Mouse (Mus musculus): Measurements from ENCODE around the gene Fosl1. TPM values are rescaled to one million over a fixed set of nuclear protein-coding genes. Genes with fewer than 3 reads are reported as not detected.
"Not testable (repeated sequence)": the region's sequence is repeated elsewhere in the genome, so short reads cannot be mapped to it uniquely, and the experiment has no call there.

Gene Fosl1
- not detected in 2 replicates for polyA plus RNA-seq (2014; fragmentation: Nextera tagmentation; extraction: Ambion mirVana)

DNA sequence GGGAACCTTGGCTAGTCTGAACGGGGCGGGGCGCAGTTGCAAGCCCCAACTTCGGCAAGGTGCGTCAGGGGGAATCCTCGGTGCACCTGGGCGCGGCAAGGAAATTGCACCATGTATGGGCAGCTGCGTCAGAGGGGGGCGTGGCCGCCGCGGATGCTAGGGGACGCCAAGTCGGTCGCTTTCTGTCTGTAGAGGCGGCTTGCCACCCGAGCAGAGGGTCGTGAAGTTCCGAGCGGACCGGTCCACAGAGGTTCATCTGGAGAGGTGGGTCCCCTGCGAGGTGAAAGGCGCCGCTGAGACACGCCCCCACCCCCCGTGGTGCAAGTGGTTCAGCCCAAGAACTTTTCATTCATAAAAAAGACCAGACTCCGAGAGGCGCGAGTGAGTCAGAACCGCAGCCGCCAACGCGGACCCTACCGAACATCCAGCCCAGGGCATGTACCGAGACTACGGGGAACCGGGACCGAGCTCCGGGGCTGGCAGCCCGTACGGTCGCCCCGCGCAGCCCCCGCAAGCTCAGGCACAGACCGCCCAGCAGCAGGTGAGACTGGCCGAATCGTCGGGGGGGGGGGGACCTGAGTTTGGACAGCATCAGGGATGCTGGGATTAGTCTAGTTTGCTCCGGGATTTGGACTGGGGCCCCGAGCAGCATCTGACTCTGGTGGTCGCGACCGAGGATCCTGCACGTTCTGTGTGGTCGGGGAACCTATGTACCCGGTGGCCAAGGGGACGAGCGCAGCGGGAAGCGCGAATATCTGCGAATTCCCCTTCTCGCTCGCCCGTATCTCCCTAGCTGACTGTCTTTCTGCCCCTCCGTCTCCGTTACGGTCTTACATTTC is at the start of gene Fosl1:
Fosl1 (plus strand) TSS at position 33 of the 839 bp plus-strand sequence.
- ATAC-seq (ENCODE audit: low read depth), result peak; percentile 70

DNA sequence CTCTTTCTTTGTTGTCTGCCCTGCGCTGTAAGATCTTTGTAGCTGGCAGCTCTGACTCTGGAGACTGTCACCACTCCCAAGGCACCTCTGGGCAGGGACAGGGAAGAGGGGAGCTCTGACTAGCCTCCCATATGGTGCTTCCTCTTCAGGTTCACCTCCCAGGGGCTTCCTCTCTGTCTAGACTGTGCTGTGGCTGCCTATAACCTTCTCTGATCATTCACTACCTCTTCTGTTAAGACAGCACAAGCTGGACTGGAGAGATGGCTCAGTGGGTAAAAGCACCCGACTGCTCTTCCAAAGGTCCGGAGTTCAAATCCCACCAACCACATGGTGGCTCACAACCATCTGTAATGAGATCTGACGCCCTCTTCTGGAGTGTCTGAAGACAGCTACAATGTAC is 46.3 kb upstream of the Fosl1 start:
- 69% methylated on average over 4 of the region's 4 CpGs for WGBS
- not testable (repeated sequence) for H3K4me2 ChIP-seq (ENCODE audit: low read depth, low read length); H3K4me1 ChIP-seq (ENCODE audit: control insufficient read depth, insufficient read depth, low read length); H3K9me3 ChIP-seq (ENCODE audit: control insufficient read depth, low read length); H3K4me3 ChIP-seq (ENCODE audit: low read depth, low read length); H3K27ac ChIP-seq (replicated peaks; ENCODE audit: low read depth, low read length); H3K27me3 ChIP-seq (replicated peaks; ENCODE audit: control insufficient read depth, insufficient read depth, low read length); DNase-seq (ENCODE audit: low spot score); ATAC-seq (ENCODE audit: low read depth); H3K9ac ChIP-seq (ENCODE audit: low read depth, low read length); H3K36me3 ChIP-seq (ENCODE audit: control insufficient read depth, insufficient read depth, low read length)

More for the DNA sequence above, at the start of gene Fosl1:
- H3K9ac ChIP-seq (ENCODE audit: low read depth, low read length), result peak within 1 kb of the TSS; percentile 55
- under 1% methylated on average over 59 of the region's 70 CpGs for WGBS
- no peak within 1 kb of the TSS for H3K27ac ChIP-seq (replicated peaks; ENCODE audit: low read depth, low read length)
- peak within 1 kb of the TSS; percentile 94 for H3K4me2 ChIP-seq (ENCODE audit: low read depth, low read length)
- peak; percentile 72 for DNase-seq (ENCODE audit: low spot score)
- peaks cover 36% of the 10 kb centered on the region for H3K27me3 ChIP-seq (replicated peaks; ENCODE audit: control insufficient read depth, insufficient read depth, low read length)
- no peaks in the 10 kb centered on the region for H3K36me3 ChIP-seq (ENCODE audit: control insufficient read depth, insufficient read depth, low read length)
- 0 out of 2 replicates have a peak, but pooled peaks cover 4% of the 10 kb centered on the region for H3K4me1 ChIP-seq (ENCODE audit: control insufficient read depth, insufficient read depth, low read length)
- H3K9me3 ChIP-seq (ENCODE audit: control insufficient read depth, low read length), result peaks cover 4% of the 10 kb centered on the region; the same call in 1 of the 2 replicates
- peak within 1 kb of the TSS; percentile 58 for H3K4me3 ChIP-seq (ENCODE audit: low read depth, low read length)

DNA sequence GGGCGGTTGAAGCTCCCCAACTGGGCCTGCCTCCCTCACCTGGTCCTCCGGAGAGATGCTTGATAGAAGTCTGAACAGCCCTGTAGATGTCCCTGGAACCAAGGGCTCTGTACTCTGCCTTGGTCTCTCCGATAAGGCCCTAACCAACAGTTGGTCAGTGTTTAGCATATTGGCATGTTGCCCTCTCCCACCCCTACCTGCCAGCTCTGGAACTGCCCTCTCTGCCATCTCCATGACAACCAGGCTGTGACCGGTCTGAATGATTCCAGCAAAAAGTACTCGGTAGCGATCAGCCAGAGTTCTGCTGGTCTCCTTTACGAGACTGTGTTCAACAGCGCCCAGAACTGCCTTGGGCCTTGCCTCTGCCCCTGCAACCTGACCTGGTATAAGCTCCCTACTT is 45.1 kb upstream of the Fosl1 start, which contains the start of gene Tsga10ip:
Tsga10ip (minus strand) TSS at position 234 of the 400 bp plus-strand sequence.
- Histone ChIP-seq H3K27ac (replicated peaks; ENCODE audit: low read depth, low read length) (no peak within 1 kb of the TSS), H3K4me3 (ENCODE audit: low read depth, low read length) (no peak within 1 kb of the TSS), H3K9ac (ENCODE audit: low read depth, low read length) (no peak within 1 kb of the TSS), H3K36me3 (ENCODE audit: control insufficient read depth, insufficient read depth, low read length) (no peaks in the 10 kb centered on the region), H3K27me3 (replicated peaks; ENCODE audit: control insufficient read depth, insufficient read depth, low read length) (no peaks in the 10 kb centered on the region), H3K4me2 (ENCODE audit: low read depth, low read length) (no peak within 1 kb of the TSS), H3K9me3 (ENCODE audit: control insufficient read depth, low read length) (no peaks in the 10 kb centered on the region), H3K4me1 (ENCODE audit: control insufficient read depth, insufficient read depth, low read length) (peaks cover 4% of the 10 kb centered on the region)
- DNase-seq (ENCODE audit: low spot score), result no peak
- WGBS, result 69% methylated on average over 8 of the region's 8 CpGs
- no peak for ATAC-seq (ENCODE audit: low read depth)

DNA sequence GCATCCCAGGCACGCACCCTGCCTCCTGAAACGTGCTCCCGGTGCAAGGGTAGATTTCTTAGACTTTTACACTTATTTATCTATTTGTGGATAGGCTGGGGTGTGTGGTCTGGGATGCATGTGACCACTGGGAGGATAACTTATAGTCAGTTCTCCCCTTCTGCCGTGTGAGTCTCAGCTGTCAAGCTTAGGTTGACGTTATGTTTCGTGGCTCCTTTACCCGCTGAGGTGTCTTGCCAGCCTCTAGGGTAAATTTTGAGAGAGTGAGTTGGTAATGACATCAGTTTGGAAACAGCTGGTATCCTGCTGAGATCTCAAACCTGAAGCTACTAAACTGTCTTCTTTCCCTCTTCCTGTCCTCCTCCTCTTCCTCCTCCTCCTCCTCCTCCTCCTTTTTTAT is 41.4 kb upstream of the Fosl1 start:
- no peaks in the 10 kb centered on the region for H3K36me3 ChIP-seq (ENCODE audit: control insufficient read depth, insufficient read depth, low read length)
- peak overlapping the region; percentile 58 for H3K4me2 ChIP-seq (ENCODE audit: low read depth, low read length)
- H3K27ac ChIP-seq (replicated peaks; ENCODE audit: low read depth, low read length), result peak overlapping the region; percentile 70
- ATAC-seq (ENCODE audit: low read depth), result no peak
- H3K9me3 ChIP-seq (ENCODE audit: control insufficient read depth, low read length), result no peaks in the 10 kb centered on the region
- peaks cover 13% of the 10 kb centered on the region for H3K4me1 ChIP-seq (ENCODE audit: control insufficient read depth, insufficient read depth, low read length)
- DNase-seq (ENCODE audit: low spot score), result no peak
- WGBS, result 27% methylated on average over 7 of the region's 7 CpGs
- peak overlapping the region; percentile 51 for H3K9ac ChIP-seq (ENCODE audit: low read depth, low read length)
- H3K27me3 ChIP-seq (replicated peaks; ENCODE audit: control insufficient read depth, insufficient read depth, low read length), result no peaks in the 10 kb centered on the region
- peak overlapping the region; percentile 38 for H3K4me3 ChIP-seq (ENCODE audit: low read depth, low read length)

DNA sequence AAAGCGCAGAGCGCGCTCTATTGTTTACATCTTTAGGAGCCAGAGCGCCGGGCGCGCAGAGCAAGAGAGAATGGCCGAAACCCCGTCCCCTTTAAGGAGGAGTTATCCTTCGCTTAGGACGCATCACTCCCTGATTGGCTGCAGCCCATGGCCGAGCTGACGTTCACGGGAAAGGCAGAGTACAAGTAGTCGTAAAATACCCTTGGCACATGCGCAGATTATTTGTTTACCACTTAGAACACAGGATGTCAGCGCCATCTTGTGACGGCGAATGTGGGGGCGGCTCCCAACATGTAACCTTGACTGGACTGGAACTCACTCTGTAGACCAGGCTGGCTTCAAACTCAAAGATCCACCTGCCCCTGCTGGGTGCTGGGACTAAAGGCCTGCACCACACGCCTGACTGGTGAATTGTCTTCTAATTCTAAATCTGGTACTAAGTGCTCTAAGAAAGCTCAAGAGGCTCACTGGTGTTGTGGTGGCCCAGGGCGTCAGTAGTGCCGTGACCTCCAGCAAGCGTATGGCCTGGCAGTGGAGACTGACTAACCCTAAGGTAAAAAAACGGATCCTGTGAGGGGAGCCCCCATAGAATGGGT is 40.7 kb upstream of the Fosl1 start:
- DNase-seq (ENCODE audit: low spot score) (peak; percentile 54), ATAC-seq (ENCODE audit: low read depth) (peak; percentile 85)
- 24% methylated on average over 21 of the region's 25 CpGs for WGBS
- Histone ChIP-seq H3K4me2 (ENCODE audit: low read depth, low read length) (peak overlapping the region; percentile 81), H3K4me1 (ENCODE audit: control insufficient read depth, insufficient read depth, low read length) (peaks cover 13% of the 10 kb centered on the region), H3K4me3 (ENCODE audit: low read depth, low read length) (peak overlapping the region; percentile 64), H3K27ac (replicated peaks; ENCODE audit: low read depth, low read length) (peak overlapping the region; percentile 95), H3K9ac (ENCODE audit: low read depth, low read length) (peak overlapping the region; percentile 82)
- H3K36me3 ChIP-seq (ENCODE audit: control insufficient read depth, insufficient read depth, low read length); H3K27me3 ChIP-seq (replicated peaks; ENCODE audit: control insufficient read depth, insufficient read depth, low read length); H3K9me3 ChIP-seq (ENCODE audit: control insufficient read depth, low read length): not testable (repeated sequence)

DNA sequence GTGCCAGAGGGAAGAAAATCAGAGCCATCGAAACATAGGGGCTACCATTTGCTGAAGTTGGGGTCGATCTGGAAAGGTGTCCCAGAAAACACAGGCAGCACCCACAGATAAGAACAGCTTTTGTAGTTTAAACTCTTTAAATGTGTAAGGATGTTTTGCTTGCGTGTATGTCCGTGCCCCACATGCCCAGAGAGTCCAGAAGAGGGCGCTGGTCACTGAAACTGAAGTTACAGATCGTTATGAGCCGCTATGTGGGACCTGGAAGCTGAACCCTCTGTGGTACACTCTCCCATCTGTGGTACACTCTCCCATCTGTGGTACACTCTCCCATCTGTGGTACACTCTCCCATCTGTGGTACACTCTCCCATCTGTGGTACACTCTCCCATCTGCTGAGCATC is 40.2 kb upstream of the Fosl1 start:
- H3K9ac ChIP-seq (ENCODE audit: low read depth, low read length), result peak overlapping the region; percentile 82
- peak; percentile 63 for ATAC-seq (ENCODE audit: low read depth)

DNA sequence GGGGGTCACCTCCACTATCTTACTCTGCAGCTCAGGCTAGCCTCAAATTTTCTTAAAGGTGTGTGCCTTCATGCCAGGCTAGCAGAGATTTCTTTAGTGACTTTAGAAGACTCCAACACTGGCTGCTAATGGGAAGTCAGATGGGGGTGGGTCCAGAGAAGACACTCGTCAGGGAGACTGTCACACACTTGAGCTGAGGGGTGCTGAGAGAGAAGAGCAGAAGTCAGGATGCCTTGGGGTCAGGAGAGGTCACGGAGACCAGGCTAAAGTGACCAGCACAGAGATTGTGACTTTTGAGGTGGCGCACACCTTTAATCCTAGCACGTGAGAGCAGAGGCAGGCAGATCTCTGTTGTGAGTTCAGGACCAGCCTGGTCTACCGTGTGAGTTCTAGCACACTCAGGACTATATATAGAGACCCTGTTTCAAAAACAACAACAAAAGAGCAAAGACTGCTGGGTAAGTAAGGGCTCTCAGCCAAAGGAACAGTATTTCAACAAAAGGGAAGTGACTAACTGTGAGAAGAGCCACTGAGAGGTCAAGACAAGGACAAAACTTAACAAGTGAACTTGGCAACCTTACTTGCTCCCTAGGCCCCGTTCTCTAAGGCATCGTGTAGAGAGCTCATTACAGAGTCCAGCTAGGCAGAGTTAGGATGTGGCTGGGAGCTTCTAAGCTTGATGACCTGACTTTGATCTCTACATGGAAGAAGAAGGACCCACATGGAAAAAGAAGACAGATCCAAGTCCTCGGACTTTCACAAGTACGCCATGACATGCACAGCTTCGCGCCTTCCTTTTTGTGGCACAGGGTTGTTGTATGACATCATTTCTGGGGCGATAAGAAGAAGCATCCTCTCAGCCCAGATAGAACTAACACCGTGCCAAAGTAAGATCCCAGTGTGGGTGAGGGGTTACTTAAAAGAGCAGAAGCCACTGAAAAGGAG is 39.0 kb upstream of the Fosl1 start:
- peak overlapping the region; percentile 64; the same call in 1 of the 2 replicates for H3K4me3 ChIP-seq (ENCODE audit: low read depth, low read length)
- no peak for ATAC-seq (ENCODE audit: low read depth)
- H3K4me1 ChIP-seq (ENCODE audit: control insufficient read depth, insufficient read depth, low read length), result peaks cover 13% of the 10 kb centered on the region
- no peaks in the 10 kb centered on the region for H3K9me3 ChIP-seq (ENCODE audit: control insufficient read depth, low read length)
- H3K4me2 ChIP-seq (ENCODE audit: low read depth, low read length), result peak overlapping the region; percentile 81
- WGBS, result 88% methylated on average over 13 of the region's 13 CpGs
- DNase-seq (ENCODE audit: low spot score), result no peak
- H3K9ac ChIP-seq (ENCODE audit: low read depth, low read length), result no peak overlapping the region
- H3K27me3 ChIP-seq (replicated peaks; ENCODE audit: control insufficient read depth, insufficient read depth, low read length), result no peaks in the 10 kb centered on the region
- no peaks in the 10 kb centered on the region for H3K36me3 ChIP-seq (ENCODE audit: control insufficient read depth, insufficient read depth, low read length)
- H3K27ac ChIP-seq (replicated peaks; ENCODE audit: low read depth, low read length), result no peak overlapping the region

More for the DNA sequence above, 40.2 kb upstream of the Fosl1 start:
- Histone ChIP-seq H3K4me2 (ENCODE audit: low read depth, low read length) (peak overlapping the region; percentile 81), H3K4me3 (ENCODE audit: low read depth, low read length) (peak overlapping the region; percentile 64), H3K9me3 (ENCODE audit: control insufficient read depth, low read length) (no peaks in the 10 kb centered on the region), H3K27me3 (replicated peaks; ENCODE audit: control insufficient read depth, insufficient read depth, low read length) (no peaks in the 10 kb centered on the region), H3K27ac (replicated peaks; ENCODE audit: low read depth, low read length) (peak overlapping the region; percentile 95), H3K4me1 (ENCODE audit: control insufficient read depth, insufficient read depth, low read length) (peaks cover 13% of the 10 kb centered on the region), H3K36me3 (ENCODE audit: control insufficient read depth, insufficient read depth, low read length) (no peaks in the 10 kb centered on the region)
- WGBS, result 24% methylated on average over 6 of the region's 7 CpGs
- DNase-seq (ENCODE audit: low spot score), result peak; percentile 87

DNA sequence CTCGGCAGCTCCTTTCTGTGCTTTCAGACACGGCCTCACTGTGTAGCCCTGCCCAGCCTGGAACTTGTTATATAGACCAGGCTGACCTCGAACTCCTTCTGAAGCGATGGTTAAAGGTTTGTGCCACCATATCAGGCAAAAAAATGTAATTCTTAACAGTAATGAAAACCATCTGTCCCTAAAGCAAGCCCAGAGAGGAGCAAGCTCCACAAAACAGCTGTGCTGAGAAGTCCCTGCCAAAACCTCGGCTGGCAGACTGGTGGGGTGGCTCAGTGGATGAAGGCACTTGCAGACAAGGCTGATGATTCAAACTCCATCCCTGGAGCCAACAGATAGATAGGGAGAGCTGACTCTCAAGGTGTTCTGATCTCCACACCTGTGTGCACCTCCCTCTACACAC is 38.3 kb upstream of the Fosl1 start:
- peaks cover 13% of the 10 kb centered on the region for H3K4me1 ChIP-seq (ENCODE audit: control insufficient read depth, insufficient read depth, low read length)
- ATAC-seq (ENCODE audit: low read depth), result no peak
- no peaks in the 10 kb centered on the region for H3K27me3 ChIP-seq (replicated peaks; ENCODE audit: control insufficient read depth, insufficient read depth, low read length)
- H3K4me3 ChIP-seq (ENCODE audit: low read depth, low read length), result no peak overlapping the region
- no peak overlapping the region for H3K9ac ChIP-seq (ENCODE audit: low read depth, low read length)
- H3K36me3 ChIP-seq (ENCODE audit: control insufficient read depth, insufficient read depth, low read length), result no peaks in the 10 kb centered on the region
- H3K4me2 ChIP-seq (ENCODE audit: low read depth, low read length), result no peak overlapping the region
- DNase-seq (ENCODE audit: low spot score), result peak; percentile 40
- H3K27ac ChIP-seq (replicated peaks; ENCODE audit: low read depth, low read length), result no peak overlapping the region
- WGBS, result 37% methylated on average over 5 of the region's 5 CpGs
- no peaks in the 10 kb centered on the region for H3K9me3 ChIP-seq (ENCODE audit: control insufficient read depth, low read length)
